Mouse (Mus musculus) thymus, adult 2 months (tissue): ENCODE results near the gene Agmat.

ENCODE experiments used
- CTCF ChIP-seq: fragments of 200-500 bp; IDR thresholded peaks from 2 replicates; pipeline ENCODE4 v1.5.1; 2012; ENCODE audit warnings: mild to moderate bottlenecking, control low read depth, low read length, moderate library complexity, borderline replicate concordance; ENCODE audit not compliant: control insufficient read depth, poor library complexity, insufficient read depth; ENCODE audit errors: extremely low read depth
- POLR2A ChIP-seq: fragments of 200-500 bp; IDR thresholded peaks from 2 replicates; pipeline ENCODE4 v1.6.1; 2012; ENCODE audit warnings: mild to moderate bottlenecking, low read length, control low read depth, moderate library complexity; ENCODE audit not compliant: control insufficient read depth, poor library complexity, insufficient read depth; ENCODE audit errors: extremely low read depth

DNA sequence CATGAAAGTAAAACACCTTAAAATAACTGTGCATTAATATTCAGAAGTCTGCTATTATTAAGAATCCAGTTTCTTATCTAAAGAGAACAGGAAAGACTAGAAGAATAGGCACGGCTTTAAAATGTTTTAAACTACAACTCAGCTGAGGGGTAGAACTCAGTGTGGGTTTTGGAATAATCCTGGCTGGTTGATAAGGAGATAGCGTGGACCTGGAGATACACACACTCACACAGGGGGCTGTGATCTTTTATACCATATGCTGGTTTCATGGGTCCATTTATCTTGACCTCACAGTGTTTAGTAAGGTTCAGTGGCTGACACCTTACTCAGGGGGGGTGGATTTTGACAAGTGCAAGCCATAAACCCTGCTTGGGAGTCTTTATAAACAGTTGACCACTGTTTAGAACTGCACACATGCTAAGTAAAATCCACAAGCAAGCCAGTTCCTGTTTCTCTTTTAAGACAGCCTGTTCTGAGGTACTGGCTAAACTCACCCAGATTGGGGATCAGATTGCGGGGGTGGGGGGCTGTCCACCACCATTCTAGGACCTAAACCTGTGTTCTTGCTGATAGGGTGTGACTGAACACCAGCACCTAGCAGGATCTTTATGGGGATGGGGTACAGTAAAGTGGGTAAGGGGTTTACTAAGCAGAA is 43.2 kb downstream of the Agmat start:
- no peak for TF ChIP-seq CTCF
- TF ChIP-seq POLR2A, result no peak
